Mouse (Mus musculus): ENCODE data around the gene Tfip11. TPM values are rescaled to one million over a fixed set of nuclear protein-coding genes. Genes with fewer than 3 reads are reported as not detected.
A peak's percentile ranks its signal among the peaks of the same experiment; 100 is the strongest.
"Not testable (repeated sequence)": the region's sequence is repeated elsewhere in the genome, so short reads cannot be mapped to it uniquely, and the experiment has no call there.

The Tfip11 gene
- total RNA-seq, 2 experiments from 2014 or later, result 44.4 to 46.8 TPM

DNA sequence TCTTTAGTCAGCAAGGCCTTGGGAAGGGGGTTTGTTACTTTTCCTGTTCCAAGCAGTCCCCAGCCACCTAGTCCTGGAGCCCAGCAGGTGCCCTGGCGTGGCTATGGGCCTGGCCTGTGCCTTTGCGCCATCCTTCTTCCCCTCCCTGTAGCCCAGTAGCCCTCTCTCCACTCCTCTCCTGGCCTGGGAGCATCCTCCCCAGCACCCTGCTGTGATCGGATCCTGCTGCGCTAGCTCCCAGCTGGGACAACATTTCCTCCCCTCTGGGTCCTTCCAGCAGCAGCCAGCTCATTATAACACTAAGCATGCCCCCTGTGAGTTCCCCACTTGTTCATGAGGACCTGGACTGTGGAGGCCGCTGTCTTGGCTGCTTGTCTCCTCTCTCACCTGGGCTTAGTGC, 20.3 kb upstream of the Tfip11 start:
- intact Hi-C loops (cut with DNase I), result no loop called here
- DNase-seq (ENCODE audit: low spot score in 2 of 2), result no peak

GRCm38 (mm10) chr5:112313222-112313885, 12.8 kb upstream of the Tfip11 start:
- intact Hi-C loops (cut with DNase I), result no loop called here
- no peak for DNase-seq (ENCODE audit: low spot score in 2 of 2)

- no peak for DNase-seq (ENCODE audit: low spot score in 2 of 2)
- intact Hi-C loops (cut with DNase I), result no loop called here
Measured at GRCm38 (mm10) chr5:112316468-112316867, 9.7 kb upstream of the Tfip11 start.

GRCm38 (mm10) chr5:112317328-112317727, 8.8 kb upstream of the Tfip11 start:
- intact Hi-C loops (cut with DNase I), result no loop called here
- DNase-seq (ENCODE audit: low spot score in 2 of 2), result no peak

GRCm38 (mm10) chr5:112319343-112319742, 6.8 kb upstream of the Tfip11 start:
- intact Hi-C loops (cut with DNase I); DNase-seq (ENCODE audit: low spot score in 2 of 2): not testable (repeated sequence)

DNA sequence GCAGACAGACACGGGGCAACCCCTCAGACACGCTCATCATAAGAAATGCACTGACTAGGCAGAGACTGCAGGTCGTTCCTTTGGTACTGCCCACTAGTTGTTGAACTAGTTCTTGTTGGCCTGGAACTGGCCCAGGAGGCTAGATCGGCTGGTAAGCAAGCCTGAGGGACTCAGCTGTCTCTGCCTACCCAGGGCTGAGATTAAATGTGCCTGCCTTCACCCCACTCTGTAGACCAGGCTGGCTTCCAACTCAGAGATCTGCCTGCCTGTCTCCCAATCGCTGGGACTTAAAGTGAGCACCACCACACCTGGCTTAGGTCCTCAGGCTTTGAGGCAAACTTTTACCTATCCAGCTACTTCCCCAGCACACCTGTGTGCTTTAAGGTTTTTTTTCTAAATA, 5.8 kb upstream of the Tfip11 start:
- intact Hi-C loops (cut with DNase I), result loop anchor here (2.0 to 5.0 kb wide), 2 partner anchors 20 to 43 kb away; partner anchors contain the start of gene Tpst2
- DNase-seq (ENCODE audit: low spot score in 2 of 2), result no peak

DNA sequence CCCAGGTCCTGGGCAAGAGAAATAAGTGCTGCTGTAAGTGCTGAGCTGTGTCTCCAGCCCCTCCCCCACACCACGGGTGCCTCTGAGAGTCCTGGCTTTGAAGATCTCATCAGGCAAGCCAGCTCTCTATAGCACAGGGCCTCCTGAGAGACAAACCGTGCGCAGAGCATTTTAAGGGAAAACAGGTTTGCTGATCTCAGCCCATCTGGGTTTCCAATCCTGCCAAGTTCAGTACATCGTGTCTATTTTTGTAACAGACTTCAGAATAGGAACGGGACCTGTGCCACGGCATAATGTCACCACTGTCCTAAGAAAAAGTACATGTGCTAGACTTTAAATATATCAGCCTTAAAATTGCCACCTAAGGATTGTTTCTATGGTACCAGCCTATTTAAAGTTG, 5.2 kb upstream of the Tfip11 start:
- intact Hi-C loops (cut with DNase I), result loop anchor here (1.0 to 5.0 kb wide), 3 partner anchors 20 to 93 kb away; partner anchors contain the start of gene Tpst2
- peak; percentile 86 to 87 for DNase-seq (ENCODE audit: low spot score in 2 of 2)

DNA sequence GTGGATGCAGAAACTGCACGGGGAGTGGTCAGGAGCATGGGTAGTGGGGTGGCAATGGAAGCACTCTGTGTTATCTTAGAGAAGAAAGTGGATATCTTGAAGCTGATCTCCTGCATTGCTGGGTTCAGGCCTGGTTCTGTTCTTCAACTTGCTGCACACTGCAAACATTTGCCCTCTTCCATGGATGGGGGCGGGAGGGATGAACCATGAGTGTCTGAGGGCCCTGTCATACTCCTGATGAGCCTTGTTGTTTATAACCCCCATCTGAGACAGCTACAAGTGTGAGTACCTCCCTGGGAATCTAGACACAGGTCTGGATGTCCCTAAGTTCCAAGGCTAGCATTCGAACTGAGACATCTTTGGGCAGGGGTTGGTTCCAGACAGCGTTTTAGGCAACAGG, 4.8 kb upstream of the Tfip11 start:
- intact Hi-C loops (cut with DNase I), result loop anchor here (1.0 to 5.0 kb wide), 3 partner anchors 21 to 93 kb away; partner anchors contain the start of gene Tpst2
- DNase-seq (ENCODE audit: low spot score in 2 of 2), result no peak

GRCm38 (mm10) chr5:112323246-112323645, 2.9 kb upstream of the Tfip11 start:
- intact Hi-C loops (cut with DNase I), result loop anchor here (5.0 kb wide), 1 partner anchor 46 kb away; the partner anchor contains the start of gene Tpst2
- no peak for DNase-seq (ENCODE audit: low spot score in 2 of 2)

- intact Hi-C loops (cut with DNase I), result loop anchor here (5.0 kb wide), 1 partner anchor 48 kb away; the partner anchor contains the start of gene Tpst2
- DNase-seq (ENCODE audit: low spot score in 2 of 2), result no peak
Measured at GRCm38 (mm10) chr5:112324637-112325545, 1.3 kb upstream of the Tfip11 start.

GRCm38 (mm10) chr5:112326446-112327009, 370 bp downstream of the Tfip11 start:
- DNase-seq (ENCODE audit: low spot score in 2 of 2), result no peak
- intact Hi-C loops (cut with DNase I), result loop anchor here (1.0 to 2.0 kb wide), 2 partner anchors 15 to 86 kb away; no protein-coding TSS in a partner anchor

DNA sequence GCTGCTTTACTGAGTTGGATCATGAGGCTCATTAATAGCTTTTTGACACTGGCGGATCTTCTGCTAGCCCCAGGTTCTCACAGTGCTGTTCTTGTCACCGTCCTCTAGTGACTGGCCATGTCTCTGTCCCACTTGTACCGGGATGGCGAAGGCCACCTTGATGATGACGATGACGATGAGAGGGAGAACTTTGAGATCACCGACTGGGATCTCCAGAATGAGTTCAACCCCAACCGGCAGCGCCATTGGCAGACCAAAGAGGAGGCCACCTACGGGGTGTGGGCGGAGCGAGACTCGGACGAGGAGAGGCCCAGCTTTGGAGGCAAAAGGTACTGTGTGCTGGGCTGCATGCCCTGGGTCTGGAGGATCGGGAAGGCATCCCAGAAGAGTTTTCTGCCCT, 1.7 kb downstream of the Tfip11 start:
- intact Hi-C loops (cut with DNase I), result loop anchor here (2.0 kb wide), 1 partner anchor 87 kb away; no protein-coding TSS in a partner anchor
- no peak for DNase-seq (ENCODE audit: low spot score in 2 of 2)

GRCm38 (mm10) chr5:112329805-112330564, 3.8 kb downstream of the Tfip11 start:
- intact Hi-C loops (cut with DNase I), result no loop called here
- no peak for DNase-seq (ENCODE audit: low spot score in 2 of 2)

DNA sequence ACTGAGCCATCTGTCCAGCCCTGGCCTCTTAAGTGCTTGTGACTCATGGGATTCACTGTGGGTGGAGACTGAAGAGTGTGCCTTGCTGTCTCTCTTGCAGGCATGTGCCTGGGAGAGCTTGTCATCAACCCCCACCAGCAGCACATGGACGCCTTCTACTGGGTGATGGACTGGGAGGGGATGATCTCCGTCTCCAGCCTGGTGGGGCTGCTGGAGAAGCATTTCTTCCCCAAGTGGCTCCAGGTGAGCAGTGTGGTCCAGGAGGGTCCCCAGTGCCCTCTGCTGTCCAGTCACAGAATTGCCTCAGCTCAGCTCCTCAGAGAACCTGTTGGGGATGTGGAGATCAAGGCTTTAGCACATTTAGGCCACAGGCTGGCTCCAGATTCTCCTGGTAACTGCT, 9.3 kb downstream of the Tfip11 start:
- DNase-seq (ENCODE audit: low spot score in 2 of 2), result peak; percentile 44 to 54

DNA sequence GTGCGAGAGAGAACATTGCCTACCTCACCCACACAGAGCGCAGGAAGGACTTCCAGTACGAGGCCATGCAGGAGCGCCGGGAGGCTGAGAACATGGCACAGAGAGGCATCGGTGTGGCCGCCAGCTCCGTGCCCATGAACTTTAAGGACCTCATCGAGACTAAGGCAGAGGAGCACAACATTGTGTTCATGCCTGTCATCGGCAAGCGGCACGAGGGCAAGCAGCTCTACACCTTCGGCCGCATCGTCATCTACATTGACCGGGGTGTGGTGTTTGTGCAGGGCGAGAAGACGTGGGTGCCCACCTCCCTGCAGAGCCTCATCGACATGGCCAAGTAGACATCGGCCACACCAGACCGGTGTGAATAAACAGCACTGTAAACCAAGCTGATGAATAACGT, 10.8 kb downstream of the Tfip11 start:
- intact Hi-C loops (cut with DNase I), result no loop called here

More for the DNA sequence above, 9.3 kb downstream of the Tfip11 start:
- intact Hi-C loops (cut with DNase I), result no loop called here

GRCm38 (mm10) chr5:112339215-112339614, 13.1 kb downstream of the Tfip11 start:
- DNase-seq (ENCODE audit: low spot score in 2 of 2), result no peak
- intact Hi-C loops (cut with DNase I), result no loop called here

More for the DNA sequence above, 10.8 kb downstream of the Tfip11 start:
- DNase-seq (ENCODE audit: low spot score in 2 of 2), result no peak

DNA sequence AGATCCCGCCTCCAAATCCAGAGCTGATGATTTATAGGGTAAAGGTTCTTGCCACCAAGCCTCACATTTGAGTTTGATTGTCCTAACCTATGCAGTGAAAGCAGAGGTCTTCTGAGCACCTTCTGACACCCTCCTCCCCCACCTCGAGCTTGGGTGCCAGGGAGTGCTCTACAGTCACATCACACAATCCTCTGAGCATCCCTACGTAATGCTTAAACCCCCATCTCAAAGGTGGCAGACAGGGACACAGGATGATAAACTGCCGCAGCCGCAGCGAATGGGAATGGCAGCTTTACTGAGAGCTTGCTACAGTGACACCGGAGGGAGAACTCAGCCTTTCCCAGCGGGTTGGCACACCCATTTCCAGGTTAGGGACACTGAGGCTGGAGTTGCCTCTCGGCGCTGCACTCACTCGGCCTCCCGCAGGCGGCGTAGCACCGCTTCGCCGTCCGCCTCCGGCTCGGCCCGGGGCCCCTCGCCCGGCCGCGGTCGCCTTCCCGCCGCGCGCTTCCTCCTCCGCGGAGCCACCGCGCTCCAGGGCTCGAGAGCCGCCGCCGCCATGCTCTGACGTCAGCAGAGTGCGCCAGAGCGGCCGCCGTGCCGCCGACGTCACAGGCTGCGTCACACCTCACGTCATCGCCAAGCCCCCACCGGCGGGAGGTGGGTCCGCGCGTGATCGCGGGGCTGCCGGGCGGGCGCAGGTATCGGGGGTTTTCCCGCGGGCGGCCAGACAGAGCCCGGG, 16.5 kb downstream of the Tfip11 start, which contains the start of the genes Srrd and Hps4:
Srrd (minus strand) TSS at position 578 of the 742 bp plus-strand sequence.
Hps4 (plus strand) TSS at position 621 of the 742 bp plus-strand sequence.
- intact Hi-C loops (cut with DNase I), result loop anchor here (5.0 kb wide), 2 partner anchors 45 to 85 kb away; no protein-coding TSS in a partner anchor
- DNase-seq (ENCODE audit: low spot score in 2 of 2), result peak; percentile 90 to 93

DNA sequence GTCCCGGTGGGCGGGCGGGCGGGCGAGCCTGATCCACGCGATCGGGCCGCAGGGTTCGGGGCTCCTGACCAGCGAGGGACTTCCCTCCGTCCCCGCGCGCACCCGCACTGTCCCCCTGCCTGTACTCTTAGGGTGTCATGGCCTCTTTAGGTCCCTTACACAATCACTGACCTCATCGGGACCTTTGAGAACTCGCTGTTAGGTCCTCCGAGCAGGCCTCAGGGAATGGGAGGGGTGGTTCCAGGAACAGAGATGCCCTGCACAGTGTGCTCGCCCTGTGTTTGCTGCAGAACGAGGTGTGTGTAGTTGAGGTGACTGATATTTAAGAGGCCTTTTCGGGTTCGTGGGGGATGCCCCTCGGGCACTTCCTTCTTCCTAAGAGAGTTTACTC, 17.0 kb downstream of the Tfip11 start:
- DNase-seq (ENCODE audit: low spot score in 2 of 2), result no peak
- intact Hi-C loops (cut with DNase I), result loop anchor here (5.0 kb wide), 2 partner anchors 44 to 84 kb away; no protein-coding TSS in a partner anchor
